Mouse (Mus musculus): ENCODE data around the gene Tgfb1i1.

The Tgfb1i1 gene

GRCm38 (mm10) chr7:128244410-128245025, 2.1 kb upstream of the Tgfb1i1 start:
- no peak for DNase-seq (ENCODE audit: low read depth, low spot score)

DNA sequence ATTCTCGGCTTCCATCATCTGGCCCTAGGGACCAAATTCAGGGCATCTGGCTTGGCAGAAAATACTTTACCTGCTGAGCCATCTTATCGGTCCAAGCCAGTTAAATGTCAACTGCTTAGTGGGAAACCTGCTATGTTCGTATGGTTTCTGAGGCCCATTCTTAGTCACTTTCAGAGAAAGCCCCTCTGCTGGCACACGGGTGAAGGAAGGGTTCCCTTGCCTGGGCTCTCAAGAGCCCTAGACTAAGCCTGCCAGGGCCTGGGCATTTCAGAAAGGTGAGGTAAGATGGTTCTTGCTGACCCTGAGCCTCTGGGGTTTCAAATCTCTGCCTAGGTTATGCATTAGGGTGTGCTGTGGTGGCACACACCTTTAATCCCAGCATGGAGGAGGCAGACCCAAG, 1.1 kb upstream of the Tgfb1i1 start:
- DNase-seq (ENCODE audit: low read depth, low spot score): no peak

- peak; percentile 84 for DNase-seq (ENCODE audit: low read depth, low spot score)
Observed at GRCm38 (mm10) chr7:128247443-128247842, 831 bp downstream of the Tgfb1i1 start.

GRCm38 (mm10) chr7:128248081-128249042, 1.8 kb downstream of the Tgfb1i1 start:
- DNase-seq (ENCODE audit: low read depth, low spot score): no peak

DNA sequence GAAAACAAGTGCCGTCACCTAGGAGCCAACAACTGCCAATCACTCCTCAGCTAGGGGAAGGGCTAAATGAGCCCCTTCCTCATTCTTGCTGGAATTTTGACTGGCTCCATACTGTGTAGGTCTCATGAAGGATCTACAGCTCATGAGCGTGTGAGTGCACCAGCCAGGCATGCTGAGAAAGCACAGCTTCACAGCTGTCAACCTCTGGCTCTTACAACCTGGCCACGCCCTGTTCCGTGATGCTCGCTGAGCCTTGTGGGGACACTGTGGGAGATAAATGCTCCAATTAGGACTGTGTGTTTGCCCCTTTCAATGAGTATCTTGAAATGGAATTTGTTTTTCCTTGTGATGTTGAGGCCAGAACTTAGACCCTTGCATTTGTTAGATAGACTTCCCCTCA, 3.4 kb downstream of the Tgfb1i1 start:
- DNase-seq (ENCODE audit: low read depth, low spot score): no peak

DNA sequence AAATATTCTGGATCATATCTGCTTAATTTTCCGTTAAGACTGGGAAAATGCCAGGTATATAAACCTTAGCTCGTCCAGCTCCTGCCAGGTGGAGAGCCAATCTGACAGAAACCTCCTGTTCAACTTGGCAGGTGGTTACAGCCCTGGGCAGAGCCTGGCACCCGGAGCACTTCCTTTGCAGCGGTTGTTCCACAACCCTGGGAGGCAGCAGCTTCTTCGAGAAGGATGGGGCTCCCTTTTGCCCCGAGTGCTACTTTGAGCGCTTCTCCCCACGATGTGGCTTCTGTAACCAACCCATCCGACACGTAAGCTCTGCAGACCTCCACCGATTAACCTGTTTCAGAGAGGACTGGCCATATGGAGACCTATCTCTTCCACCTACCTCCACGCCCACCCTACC, 5.3 kb downstream of the Tgfb1i1 start:
- DNase-seq (ENCODE audit: low read depth, low spot score): no peak

DNA sequence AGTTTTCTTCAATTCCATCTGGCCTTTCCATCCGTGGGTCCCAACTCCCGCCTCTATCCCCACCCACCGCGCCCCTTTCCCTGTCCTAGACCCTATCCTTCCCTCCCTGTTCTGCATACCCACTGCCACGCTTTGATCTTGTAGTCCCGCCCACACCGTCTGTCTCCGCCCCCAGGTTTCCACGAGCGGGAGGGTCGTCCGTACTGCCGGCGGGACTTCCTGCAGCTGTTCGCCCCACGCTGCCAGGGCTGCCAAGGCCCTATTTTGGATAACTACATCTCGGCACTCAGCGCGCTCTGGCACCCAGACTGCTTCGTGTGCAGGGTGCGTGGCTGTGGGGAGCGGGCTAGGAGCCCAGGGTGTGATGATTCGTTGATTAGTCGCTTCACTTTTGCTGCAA, 6.0 kb downstream of the Tgfb1i1 start:
- peak; percentile 53 for DNase-seq (ENCODE audit: low read depth, low spot score)

DNA sequence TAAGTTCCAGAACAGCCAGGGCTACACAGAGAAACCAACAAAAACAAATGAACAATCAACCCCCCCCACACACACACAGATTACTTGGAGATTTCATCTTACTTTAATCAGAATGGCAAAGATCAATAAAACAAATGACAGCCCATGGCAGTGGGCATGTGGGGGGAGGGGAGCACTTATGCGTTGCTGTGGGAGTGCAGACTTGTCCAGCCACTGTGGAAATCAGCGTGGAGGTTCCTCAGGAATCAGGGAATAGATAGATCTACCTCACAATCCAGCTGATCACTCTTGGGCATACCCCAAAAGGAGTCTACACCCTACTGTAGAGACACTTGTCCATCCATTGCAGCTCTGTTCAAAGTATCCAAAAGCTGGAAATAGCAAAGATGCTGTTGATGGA, 8.4 kb downstream of the Tgfb1i1 start:
- DNase-seq (ENCODE audit: low read depth, low spot score): no peak

DNA sequence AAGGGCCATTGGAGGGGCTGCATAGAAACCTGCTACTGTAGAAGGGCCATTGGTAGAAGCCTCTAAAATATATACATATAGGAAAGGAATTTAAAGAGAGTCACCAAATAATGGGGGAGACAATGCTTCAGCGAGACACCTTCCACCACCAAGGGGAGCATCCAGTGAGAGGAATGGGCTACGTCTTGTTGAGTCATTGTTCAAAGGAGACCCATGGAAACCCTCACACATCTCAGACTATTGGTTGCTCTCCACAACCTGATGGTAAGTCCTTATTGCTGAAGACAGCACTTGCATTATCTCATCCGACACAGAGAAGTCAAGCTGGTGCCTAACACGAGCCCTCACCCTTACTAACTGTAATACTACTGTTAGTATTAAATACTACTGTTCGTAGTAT, 9.1 kb downstream of the Tgfb1i1 start:
- DNase-seq (ENCODE audit: low read depth, low spot score): no peak

DNA sequence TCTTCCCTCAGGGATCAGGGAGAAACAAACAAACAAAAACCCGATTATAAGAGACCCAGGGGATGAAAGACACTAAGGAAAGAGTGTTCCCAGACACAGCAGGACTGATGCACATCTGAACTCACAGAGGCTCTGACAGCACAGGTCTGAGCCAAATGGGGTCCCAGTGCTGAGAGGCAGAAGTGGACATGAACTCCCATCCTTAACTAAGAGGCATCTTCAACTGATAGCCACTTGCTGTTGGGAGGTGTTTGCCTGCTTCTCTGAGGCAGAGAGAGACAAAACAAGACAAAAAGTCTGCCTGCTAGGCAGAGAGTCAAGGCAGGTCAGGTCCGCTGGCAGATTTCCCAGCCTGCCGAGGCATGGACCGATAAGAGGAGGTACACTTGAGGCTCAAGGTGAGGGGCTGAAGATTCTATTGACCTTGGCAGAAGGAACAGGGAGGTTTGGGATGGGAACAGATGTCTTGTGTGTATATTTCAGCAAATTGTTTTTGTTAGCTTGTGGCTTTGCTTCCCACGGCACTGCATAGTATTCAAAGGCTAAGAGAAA, 10.2 kb downstream of the Tgfb1i1 start:
- DNase-seq (ENCODE audit: low read depth, low spot score): no peak

- no peak for DNase-seq (ENCODE audit: low read depth, low spot score)
Observed at GRCm38 (mm10) chr7:128265411-128265810, 18.8 kb downstream of the Tgfb1i1 start, which contains the start of gene Slc5a2. Gene Slc5a2, plus strand, starts transcription at chr7:128265657.

DNA sequence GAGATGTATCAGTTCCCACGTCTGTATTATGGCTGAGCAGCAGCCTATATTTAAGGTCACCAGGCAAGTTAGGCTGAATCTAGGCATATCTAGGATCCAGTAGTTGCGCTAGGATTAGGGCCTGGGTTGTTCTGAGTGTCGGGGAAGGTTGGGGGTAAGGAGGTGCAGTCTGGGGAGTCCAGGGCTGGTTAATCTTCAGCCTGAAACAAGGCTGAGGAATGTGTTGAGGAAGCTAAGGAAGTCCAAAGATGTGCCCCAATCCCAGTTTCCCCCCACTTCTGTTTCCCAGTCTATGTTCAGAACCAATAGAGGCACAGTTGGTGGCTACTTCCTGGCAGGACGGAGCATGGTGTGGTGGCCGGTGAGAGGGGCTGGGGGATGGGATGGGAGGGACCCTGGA, 19.4 kb downstream of the Tgfb1i1 start:
- no peak for DNase-seq (ENCODE audit: low read depth, low spot score)

GRCm38 (mm10) chr7:128267391-128267790, 20.8 kb downstream of the Tgfb1i1 start:
- DNase-seq (ENCODE audit: low read depth, low spot score): no peak

- DNase-seq (ENCODE audit: low read depth, low spot score): no peak
Observed at GRCm38 (mm10) chr7:128267813-128268212, 21.2 kb downstream of the Tgfb1i1 start.

- no peak for DNase-seq (ENCODE audit: low read depth, low spot score)
Observed at GRCm38 (mm10) chr7:128270431-128270850, 23.8 kb downstream of the Tgfb1i1 start.

- no peak for DNase-seq (ENCODE audit: low read depth, low spot score)
Observed at GRCm38 (mm10) chr7:128271496-128271895, 24.9 kb downstream of the Tgfb1i1 start.

DNA sequence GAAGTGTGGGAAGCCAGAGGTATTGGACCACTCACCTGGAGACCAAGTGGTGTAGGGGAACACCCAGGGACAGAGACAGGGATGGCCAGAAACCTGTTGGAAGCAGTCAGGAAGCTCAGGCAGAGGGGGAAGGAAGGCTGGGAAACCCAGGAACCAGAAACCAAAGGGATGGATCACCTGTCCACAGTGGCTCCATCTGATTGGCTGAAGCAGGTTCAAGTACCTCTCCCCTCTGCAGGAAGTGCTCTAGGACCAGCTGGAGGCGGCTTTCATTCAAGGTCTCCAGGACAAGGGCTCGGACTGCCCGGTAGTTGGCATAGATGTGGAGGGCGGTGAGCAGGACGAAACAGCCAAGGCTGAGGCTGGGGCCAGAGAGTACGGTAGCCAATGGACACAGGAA, 29.4 kb downstream of the Tgfb1i1 start:
- DNase-seq (ENCODE audit: low read depth, low spot score): no peak

GRCm38 (mm10) chr7:128279750-128280149, 33.1 kb downstream of the Tgfb1i1 start:
- DNase-seq (ENCODE audit: low read depth, low spot score): no peak

- no peak for DNase-seq (ENCODE audit: low read depth, low spot score)
Observed at GRCm38 (mm10) chr7:128281765-128282164, 35.2 kb downstream of the Tgfb1i1 start.

- DNase-seq (ENCODE audit: low read depth, low spot score): no peak
Observed at GRCm38 (mm10) chr7:128282532-128283244, 36.1 kb downstream of the Tgfb1i1 start.

GRCm38 (mm10) chr7:128284047-128284446, 37.4 kb downstream of the Tgfb1i1 start:
- DNase-seq (ENCODE audit: low read depth, low spot score): peak; percentile 40

- no peak for DNase-seq (ENCODE audit: low read depth, low spot score)
Observed at GRCm38 (mm10) chr7:128285060-128285459, 38.4 kb downstream of the Tgfb1i1 start.

All from forelimb bud, embryonic 11.5 days (tissue).